Mouse (Mus musculus) macrophage (primary cell): ENCODE measurements around the gene Naa16. TPM values are rescaled to one million over a fixed set of nuclear protein-coding genes. Genes with fewer than 3 reads are reported as not detected.

Experiments
- H3K27ac ChIP-seq: fragments of 350-480 bp; formaldehyde crosslinking; 2 replicates; pipeline ENCODE4 v1.9.0; 2021
- H3K36me3 ChIP-seq: fragments of 350-480 bp; formaldehyde crosslinking; 2 replicates; pipeline ENCODE4 v1.9.0; 2021; ENCODE audit errors: inconsistent target
- H3K4me3 ChIP-seq: fragments of 350-480 bp; formaldehyde crosslinking; 2 replicates; pipeline ENCODE4 v1.9.0; 2021; ENCODE audit errors: inconsistent target
- H3K79me2 ChIP-seq: fragments of 350-480 bp; formaldehyde crosslinking; 2 replicates; pipeline ENCODE4 v1.9.0; 2021; ENCODE audit errors: inconsistent target
- WGBS: methylation state at CpG from one replicate; pipeline ENCODE4 v1.1.7; 2026; ENCODE audit warnings: inconsistent platforms; ENCODE audit not compliant: missing documents; 5-methylcytosine and 5-hydroxymethylcytosine counted together
- polyA plus RNA-seq: library from polyadenylated mRNA; stranded (reverse); fragments of 250-400 nt; gene quantifications from 3 replicates; pipeline ENCODE4 v1.2.4, GENCODE M21; 2018; ENCODE audit warnings: inconsistent platforms

Gene Naa16
- polyA plus RNA-seq, 1 experiment from 2014 or later: 10.7 TPM

DNA sequence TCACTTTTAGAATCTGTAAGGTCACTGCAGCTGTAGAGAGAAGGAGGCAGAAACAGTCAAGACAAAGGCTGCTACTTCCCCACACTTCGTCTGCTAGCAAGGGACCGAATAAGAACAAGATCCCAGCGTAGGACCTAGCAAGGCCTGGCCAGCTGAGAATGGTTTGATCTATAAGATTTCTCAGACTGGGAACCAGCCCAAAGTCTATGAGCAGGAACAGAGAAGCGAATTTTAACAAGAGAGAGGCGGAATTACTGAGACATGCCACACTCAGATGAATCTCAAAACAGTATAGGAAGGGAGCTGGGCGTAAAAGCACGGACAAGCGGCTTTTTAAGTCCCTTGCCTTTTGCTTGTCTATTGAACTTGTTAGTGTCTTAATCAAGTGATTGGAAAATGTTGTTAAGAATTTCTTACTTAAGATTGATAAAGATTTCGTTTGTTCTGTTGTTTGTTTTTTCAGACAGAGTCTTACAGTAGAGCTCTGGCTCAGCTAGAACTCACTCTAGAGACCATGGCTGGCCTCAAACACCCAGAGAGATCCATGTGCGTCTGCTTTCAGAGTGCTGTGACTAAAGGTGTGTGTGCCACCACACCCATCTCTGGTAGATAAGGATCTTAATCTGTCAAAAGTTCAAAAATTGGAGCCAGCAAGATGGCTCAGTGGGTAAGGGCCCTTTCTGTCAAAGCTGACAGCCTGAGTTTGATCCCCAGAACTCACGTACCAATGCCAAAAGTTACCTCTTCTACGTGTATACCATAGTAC, 76.2 kb downstream of the Naa16 start:
- Histone ChIP-seq H3K36me3 (no peaks in the 10 kb centered on the region), H3K27ac (no peak overlapping the region), H3K4me3 (no peak overlapping the region), H3K79me2 (no peaks in the 10 kb centered on the region)
- WGBS: 89% methylated on average over 12 of the region's 12 CpGs

GRCm38 (mm10) chr14:79313439-79314175, 77.0 kb downstream of the Naa16 start:
- H3K27ac ChIP-seq: no peak overlapping the region
- 61% methylated on average over 8 of the region's 8 CpGs for WGBS

DNA sequence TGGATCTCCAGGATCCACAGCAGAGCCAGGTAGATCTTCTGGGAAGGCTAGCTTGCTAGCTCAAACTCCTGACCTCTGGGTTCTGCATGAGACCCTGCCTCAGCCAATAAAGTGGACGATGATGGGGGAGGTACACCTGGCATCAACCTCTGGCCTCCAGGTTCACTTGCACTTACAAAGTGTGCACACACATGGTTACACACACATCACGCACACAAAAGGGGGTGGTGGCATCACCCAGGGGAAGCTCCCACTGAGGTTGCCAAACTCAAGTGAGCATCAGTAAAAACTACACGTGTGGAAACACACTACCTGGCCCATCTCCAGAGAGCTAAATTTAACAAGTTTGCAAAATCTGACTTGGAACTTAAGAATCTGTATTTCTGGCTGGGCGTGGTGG, 77.9 kb downstream of the Naa16 start:
- no peaks in the 10 kb centered on the region for H3K79me2 ChIP-seq
- 62% methylated on average over 4 of the region's 4 CpGs for whole genome bisulfite sequencing

More at GRCm38 (mm10) chr14:79313439-79314175, 77.0 kb downstream of the Naa16 start:
- Histone ChIP-seq H3K36me3 (no peaks in the 10 kb centered on the region), H3K79me2 (no peaks in the 10 kb centered on the region), H3K4me3 (no peak overlapping the region)

DNA sequence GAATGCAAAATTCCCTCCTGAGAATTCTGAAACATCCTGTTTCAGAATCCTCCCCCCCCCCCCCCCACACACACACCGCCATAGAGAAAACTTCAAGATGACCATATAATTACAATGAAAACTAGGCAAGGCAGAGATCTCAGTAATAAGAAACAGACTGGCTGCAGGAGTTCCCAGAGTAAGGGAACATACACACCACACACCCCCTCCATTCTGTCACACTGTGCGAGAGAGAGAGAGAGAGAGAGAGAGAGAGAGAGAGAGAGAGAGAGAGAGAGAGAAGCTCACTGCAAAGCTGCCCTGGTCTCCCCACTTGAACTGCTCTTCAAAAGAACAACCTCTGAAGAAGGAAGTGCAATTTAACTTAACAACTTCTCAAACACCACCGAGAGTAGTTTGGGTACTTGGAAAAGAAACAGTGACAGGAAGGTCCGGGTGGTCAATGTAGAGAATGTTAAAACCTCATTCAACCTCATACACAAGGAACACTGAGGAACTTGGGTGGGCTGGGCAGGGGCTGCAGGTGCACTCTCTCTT, 78.6 kb downstream of the Naa16 start:
- Histone ChIP-seq H3K79me2 (no peaks in the 10 kb centered on the region), H3K27ac (no peak overlapping the region), H3K36me3 (no peaks in the 10 kb centered on the region), H3K4me3 (no peak overlapping the region)
- WGBS: 24% methylated on average over 2 of the region's 4 CpGs

More for the DNA sequence above, 77.9 kb downstream of the Naa16 start:
- H3K4me3 ChIP-seq: no peak overlapping the region
- no peaks in the 10 kb centered on the region for H3K36me3 ChIP-seq
- no peak overlapping the region for H3K27ac ChIP-seq

DNA sequence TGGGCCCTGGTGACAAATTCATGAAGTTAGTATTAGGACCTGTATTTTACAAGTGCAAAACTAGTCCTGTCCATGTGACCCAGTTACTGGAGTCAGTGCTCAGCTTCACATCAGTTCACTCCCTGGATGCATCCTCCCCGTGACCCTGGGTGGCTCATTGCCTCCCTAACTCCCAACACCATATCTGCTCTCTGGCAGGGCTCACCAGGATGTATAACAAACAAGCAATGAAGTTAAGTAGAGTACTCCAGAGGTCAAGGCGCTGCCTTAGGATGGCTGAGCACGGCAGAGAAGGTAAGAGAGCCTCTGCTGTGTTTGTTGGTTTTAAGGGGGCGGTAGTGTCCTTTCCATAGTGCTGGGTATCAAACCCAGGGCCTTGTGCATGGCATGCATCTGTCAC, 81.5 kb downstream of the Naa16 start:
- H3K36me3 ChIP-seq: no peaks in the 10 kb centered on the region
- WGBS: 88% methylated on average over 4 of the region's 4 CpGs
- H3K4me3 ChIP-seq: no peak overlapping the region
- H3K79me2 ChIP-seq: no peaks in the 10 kb centered on the region
- no peak overlapping the region for H3K27ac ChIP-seq

- no peaks in the 10 kb centered on the region for H3K36me3 ChIP-seq
- H3K4me3 ChIP-seq: no peak overlapping the region
- WGBS: 98% methylated on average over 4 of the region's 4 CpGs
- H3K79me2 ChIP-seq: no peaks in the 10 kb centered on the region
- no peak overlapping the region for H3K27ac ChIP-seq
Observed at GRCm38 (mm10) chr14:79308364-79308763, 82.2 kb downstream of the Naa16 start.

GRCm38 (mm10) chr14:79307908-79308307, 82.7 kb downstream of the Naa16 start:
- WGBS: 98% methylated on average over 4 of the region's 5 CpGs
- no peak overlapping the region for H3K27ac ChIP-seq

DNA sequence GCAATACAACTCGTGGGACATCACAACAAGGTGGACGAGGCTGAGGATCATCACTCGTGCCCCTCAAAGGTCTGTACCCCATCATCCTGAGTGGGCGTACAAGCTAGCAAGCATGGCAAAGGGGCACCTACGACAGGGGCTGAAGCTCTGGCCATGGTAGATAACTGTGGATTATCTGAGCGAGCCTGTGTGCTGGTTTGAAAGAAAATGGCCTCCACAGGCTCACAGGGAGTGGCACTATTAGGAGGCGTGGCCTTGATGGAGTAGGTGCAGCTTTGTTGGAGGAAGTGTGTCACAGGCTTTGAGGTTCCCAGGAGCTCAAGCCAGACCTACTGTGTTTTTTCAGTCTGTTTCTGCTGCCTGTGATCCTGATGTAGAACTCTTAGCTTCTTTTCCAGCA, 83.4 kb downstream of the Naa16 start:
- no peak overlapping the region for H3K27ac ChIP-seq
- no peaks in the 10 kb centered on the region for H3K79me2 ChIP-seq
- WGBS: 89% methylated on average over 6 of the region's 7 CpGs
- H3K36me3 ChIP-seq: no peaks in the 10 kb centered on the region
- H3K4me3 ChIP-seq: no peak overlapping the region

More at GRCm38 (mm10) chr14:79307908-79308307, 82.7 kb downstream of the Naa16 start:
- no peaks in the 10 kb centered on the region for H3K79me2 ChIP-seq
- H3K4me3 ChIP-seq: no peak overlapping the region
- H3K36me3 ChIP-seq: no peaks in the 10 kb centered on the region

- Histone ChIP-seq H3K27ac (no peak overlapping the region), H3K36me3 (no peaks in the 10 kb centered on the region), H3K4me3 (no peak overlapping the region), H3K79me2 (no peaks in the 10 kb centered on the region)
- WGBS: 93% methylated on average over 6 of the region's 6 CpGs
Observed at GRCm38 (mm10) chr14:79304873-79305464, 85.6 kb downstream of the Naa16 start.

- H3K79me2 ChIP-seq: no peaks in the 10 kb centered on the region
- WGBS: 84% methylated on average over 2 of the region's 2 CpGs
- H3K27ac ChIP-seq: no peak overlapping the region
- H3K4me3 ChIP-seq: no peak overlapping the region
- no peaks in the 10 kb centered on the region for H3K36me3 ChIP-seq
Observed at GRCm38 (mm10) chr14:79303150-79303549, 87.4 kb downstream of the Naa16 start.

GRCm38 (mm10) chr14:79301466-79301875, 89.1 kb downstream of the Naa16 start, which contains the start of gene Rgcc:
Gene Rgcc (minus strand): TSS chr14:79301645.
- Histone ChIP-seq H3K79me2 (no peaks in the 10 kb centered on the region), H3K27ac (no peak within 1 kb of the TSS), H3K36me3 (no peaks in the 10 kb centered on the region), H3K4me3 (peak within 1 kb of the TSS; percentile 27)
- under 1% methylated on average over 26 of the region's 34 CpGs for WGBS

DNA sequence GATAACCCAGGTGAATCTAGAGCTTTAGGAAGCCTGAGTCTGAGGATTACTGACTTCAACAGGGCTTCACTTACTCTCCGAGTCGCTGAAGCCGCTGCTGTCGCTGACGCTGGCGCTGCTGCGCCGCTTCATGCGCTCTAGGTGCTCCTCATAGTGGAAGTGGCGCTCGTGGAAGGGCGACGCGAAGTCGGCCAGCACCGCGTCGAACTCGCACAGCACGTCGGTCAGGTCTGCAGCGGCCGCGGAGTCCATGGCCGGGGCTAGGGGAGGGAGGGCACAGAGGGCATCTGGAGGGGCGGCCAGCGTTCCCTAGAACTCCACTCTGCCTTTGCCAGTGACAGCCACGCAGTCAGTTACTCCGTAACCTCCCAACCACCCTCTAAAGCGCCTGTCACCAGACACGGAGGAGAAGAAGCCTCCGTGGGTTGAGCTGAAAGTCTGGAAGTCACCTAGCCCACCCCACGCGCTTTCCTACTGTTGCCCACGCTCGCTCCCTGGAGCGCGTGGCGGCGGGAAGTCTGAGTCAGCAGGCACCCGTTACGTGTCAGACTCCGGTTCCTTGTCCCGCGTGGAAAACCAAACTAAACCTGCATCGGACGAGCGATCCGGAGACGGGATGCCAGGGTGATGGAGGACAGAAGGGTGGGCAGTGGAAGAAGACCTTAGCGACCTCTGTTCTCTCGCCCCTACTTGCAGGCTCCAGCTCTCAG, 89.8 kb downstream of the Naa16 start:
- H3K79me2 ChIP-seq: no peaks in the 10 kb centered on the region
- 1% methylated on average over 52 of the region's 52 CpGs for whole genome bisulfite sequencing
- no peaks in the 10 kb centered on the region for H3K36me3 ChIP-seq
- H3K27ac ChIP-seq: no peak overlapping the region
- H3K4me3 ChIP-seq: peak overlapping the region; percentile 27

DNA sequence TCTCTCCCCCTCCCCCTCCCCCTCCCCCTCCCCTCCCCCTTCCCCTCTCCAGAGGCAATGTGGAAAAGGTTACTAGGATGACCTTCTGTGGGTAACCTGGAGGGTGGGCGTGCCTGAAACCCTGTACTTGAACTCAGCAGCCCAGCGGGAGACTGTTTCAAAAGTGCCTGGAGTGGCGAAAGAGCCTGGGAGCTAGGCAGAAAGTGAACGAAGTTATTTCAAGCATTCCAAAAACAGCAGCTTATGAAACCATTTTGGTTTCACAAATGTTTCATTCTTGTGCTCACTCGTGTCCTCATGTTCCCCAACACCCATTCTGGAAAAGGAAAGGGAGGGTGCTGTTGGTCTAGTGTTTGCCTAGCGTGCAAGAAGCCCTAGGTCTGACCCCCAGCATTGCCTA, 90.8 kb downstream of the Naa16 start:
- Histone ChIP-seq H3K27ac (no peak overlapping the region), H3K36me3 (no peaks in the 10 kb centered on the region), H3K79me2 (no peaks in the 10 kb centered on the region), H3K4me3 (no peak overlapping the region)
- 59% methylated on average over 6 of the region's 6 CpGs for WGBS

- Histone ChIP-seq H3K27ac (no peak overlapping the region), H3K36me3 (no peaks in the 10 kb centered on the region), H3K79me2 (no peaks in the 10 kb centered on the region), H3K4me3 (no peak overlapping the region)
- 91% methylated on average over 4 of the region's 4 CpGs for WGBS
Observed at GRCm38 (mm10) chr14:79299230-79299629, 91.3 kb downstream of the Naa16 start.
